Mouse (Mus musculus) urinary bladder, adult 18-20 months (tissue): ENCODE data around the gene Lamc1.
"Not testable (repeated sequence)": the region's sequence is repeated elsewhere in the genome, so short reads cannot be mapped to it uniquely, and the experiment has no call there.

Experiments used
- DNase-seq, 2 experiments: peaks; one replicate each; pipeline ENCODE4 v3.0.0; 2022; ENCODE audit warnings: low spot score in 2 of 2, mixed read lengths in 2 of 2

Gene Lamc1

GRCm38 (mm10) chr1:153332444-153333295 is at the start of gene Lamc1:
Gene Lamc1 (minus strand): TSS chr1:153332786.
- peak; percentile 85 to 88 for DNase-seq

- no peak for DNase-seq
Observed at GRCm38 (mm10) chr1:153380746-153381282, 48.2 kb upstream of the Lamc1 start.

GRCm38 (mm10) chr1:153379832-153380231 is 47.2 kb upstream of the Lamc1 start:
- no peak for DNase-seq

- no peak for DNase-seq
Observed at GRCm38 (mm10) chr1:153378587-153378986, 46.0 kb upstream of the Lamc1 start.

GRCm38 (mm10) chr1:153376446-153376845 is 43.9 kb upstream of the Lamc1 start:
- no peak for DNase-seq

GRCm38 (mm10) chr1:153374136-153374535 is 41.5 kb upstream of the Lamc1 start:
- no peak for DNase-seq

GRCm38 (mm10) chr1:153371846-153372245 is 39.3 kb upstream of the Lamc1 start:
- DNase-seq = no peak

GRCm38 (mm10) chr1:153369011-153369410 is 36.4 kb upstream of the Lamc1 start:
- DNase-seq = no peak

GRCm38 (mm10) chr1:153367048-153367447 is 34.5 kb upstream of the Lamc1 start:
- DNase-seq = no peak

GRCm38 (mm10) chr1:153361926-153362325 is 29.3 kb upstream of the Lamc1 start:
- no peak for DNase-seq

GRCm38 (mm10) chr1:153360556-153360955 is 28.0 kb upstream of the Lamc1 start:
- DNase-seq = no peak

- no peak for DNase-seq
Observed at GRCm38 (mm10) chr1:153357218-153357617, 24.6 kb upstream of the Lamc1 start.

- no peak for DNase-seq
Observed at GRCm38 (mm10) chr1:153354466-153354865, 21.9 kb upstream of the Lamc1 start.

- no peak for DNase-seq
Observed at GRCm38 (mm10) chr1:153353736-153354430, 21.3 kb upstream of the Lamc1 start.

GRCm38 (mm10) chr1:153351034-153351433 is 18.4 kb upstream of the Lamc1 start:
- no peak for DNase-seq

GRCm38 (mm10) chr1:153347726-153348125 is 15.1 kb upstream of the Lamc1 start:
- no peak for DNase-seq

- DNase-seq = no peak
Observed at GRCm38 (mm10) chr1:153347040-153347439, 14.5 kb upstream of the Lamc1 start.

- no peak for DNase-seq
Observed at GRCm38 (mm10) chr1:153345699-153346291, 13.2 kb upstream of the Lamc1 start.

- no peak for DNase-seq
Observed at GRCm38 (mm10) chr1:153345002-153345401, 12.4 kb upstream of the Lamc1 start.

GRCm38 (mm10) chr1:153335451-153335850 is 2.9 kb upstream of the Lamc1 start:
- not testable (repeated sequence) for DNase-seq

- DNase-seq = peak; percentile 29 to 67
Observed at GRCm38 (mm10) chr1:153333296-153334121, 923 bp upstream of the Lamc1 start.
